Mouse (Mus musculus) testis, adult 2 months (tissue): ENCODE data around the gene Tsen54.

ENCODE experiments used
- CTCF ChIP-seq: fragments of 200-500 bp; IDR thresholded peaks from 2 replicates; pipeline ENCODE4 v1.5.1; 2012; ENCODE audit warnings: low read depth, mild to moderate bottlenecking, inconsistent platforms, low read length, moderate library complexity; ENCODE audit not compliant: control insufficient read depth, insufficient read depth, insufficient replicate concordance
- POLR2A ChIP-seq: fragments of 200-500 bp; IDR thresholded peaks from 2 replicates; pipeline ENCODE4 v1.6.1; 2012; ENCODE audit warnings: low read depth, mild to moderate bottlenecking, inconsistent platforms, low read length, moderate library complexity; ENCODE audit not compliant: control insufficient read depth

DNA sequence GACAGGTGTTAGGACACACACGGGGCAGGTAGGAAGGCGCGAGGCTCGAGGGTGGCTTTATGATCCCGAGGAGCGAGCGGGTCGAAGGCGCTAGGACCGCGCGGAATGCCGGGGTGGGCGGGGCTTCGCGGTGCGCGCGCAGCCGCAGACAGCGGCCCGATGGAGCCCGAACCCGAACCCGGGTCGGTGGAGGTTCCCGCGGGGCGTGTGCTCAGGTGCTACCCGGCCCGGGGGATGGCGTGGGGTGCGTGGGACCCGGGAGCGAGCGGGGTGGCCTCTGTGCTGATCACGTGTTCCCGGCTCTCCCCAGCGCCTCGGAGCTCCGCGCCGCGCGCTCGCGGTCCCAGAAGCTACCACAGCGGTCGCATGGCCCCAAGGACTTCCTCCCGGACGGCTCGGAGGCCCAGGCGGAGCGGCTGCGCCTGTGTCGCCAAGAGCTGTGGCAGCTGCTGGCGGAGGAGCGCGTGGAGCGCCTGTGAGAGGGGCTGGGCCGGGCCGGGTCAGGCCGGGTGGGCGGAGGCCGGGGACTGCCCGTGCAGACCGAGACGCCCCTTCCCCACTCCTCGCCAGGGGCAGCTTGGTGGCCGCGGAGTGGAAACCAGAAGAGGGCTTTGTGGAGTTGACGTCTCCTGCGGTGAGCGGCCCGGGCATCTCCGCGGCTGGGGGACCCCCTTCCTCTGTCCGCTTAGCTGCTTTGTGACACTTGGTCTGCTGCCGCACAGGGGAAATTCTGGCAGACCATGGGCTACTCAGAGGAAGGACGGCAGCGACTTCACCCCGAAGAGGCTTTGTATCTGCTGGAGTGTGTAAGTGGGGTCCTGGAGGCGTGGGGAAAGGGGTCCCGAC is at the start of gene Tsen54:
- TF ChIP-seq POLR2A (peak; percentile 21; the same call in 1 of the 2 replicates), CTCF (no peak)
